Mouse (Mus musculus) lung, postnatal 0 days (tissue): Measurements from ENCODE around the gene Nrcam.

ENCODE experiments used
- CTCF ChIP-seq: IDR thresholded peaks from 2 replicates; pipeline ENCODE4 v1.5.1; 2016; ENCODE audit warnings: antibody characterized with exemption, mild to moderate bottlenecking
- EP300 ChIP-seq: IDR thresholded peaks from 2 replicates; pipeline ENCODE4 v1.6.1; 2016; ENCODE audit warnings: antibody characterized with exemption, mild to moderate bottlenecking, control low read depth

DNA sequence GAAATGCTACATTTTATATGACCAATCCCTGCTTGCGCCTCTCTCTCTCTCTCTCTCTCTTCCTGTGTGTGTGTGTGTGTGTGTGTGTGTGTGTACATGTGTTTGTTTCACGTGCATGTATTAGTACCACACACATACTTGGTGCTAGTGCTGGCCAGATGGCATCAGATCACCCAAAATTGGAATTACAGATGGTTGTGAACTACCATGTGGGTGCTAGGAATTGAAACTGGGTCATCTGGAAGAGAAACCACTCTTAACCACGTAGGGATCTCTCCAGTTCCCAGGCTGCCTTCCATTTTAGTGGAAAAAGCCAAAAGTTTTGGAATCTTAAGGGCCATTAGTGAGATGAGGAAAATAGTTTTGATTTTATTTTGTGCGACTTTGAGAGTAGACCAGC is 175.1 kb downstream of the Nrcam start:
- TF ChIP-seq CTCF = no peak
- no peak for TF ChIP-seq EP300
